In genomic region chr10:116301258-116301657, GRCm38 (mm10) we compare ENCODE assay signal across 8 mouse cellular contexts. TPM values are rescaled to one million over a fixed set of nuclear protein-coding genes. Genes with fewer than 3 reads are reported as not detected.
DNase-seq lines count a peak whose midpoint lies in the region; ATAC-seq and TF ChIP-seq lines count a peak whose summit lies in the region.

No protein-coding gene starts in this region.

- ATAC-seq in hindbrain, embryonic 16.5 days, result peak; percentile 76; the same call in 1 of the 2 replicates
- no peak for ATAC-seq in liver, embryonic 12.5 days
- ATAC-seq in neural tube, embryonic 12.5 days (ENCODE audit: low FRiP score, low read depth), result peak; percentile 75
- no peak for ATAC-seq in erythroid progenitor cell, adult 5-6 weeks (replicated peaks; ENCODE audit: low FRiP score, poor library complexity, severe bottlenecking)

- no peak overlapping the region for H3K27ac ChIP-seq in ES-Bruce4 (ENCODE audit: insufficient read depth, low read length)
- H3K27ac ChIP-seq in hindbrain, embryonic 16.5 days (ENCODE audit: low read depth, low read length), result no peak overlapping the region
- no peak overlapping the region for H3K27ac ChIP-seq in liver, embryonic 12.5 days
- H3K27ac ChIP-seq in neural tube, embryonic 12.5 days, result no peak overlapping the region

- no peaks in the 10 kb centered on the region for H3K36me3 ChIP-seq in ES-Bruce4 (ENCODE audit: control insufficient read depth, insufficient read depth, low read length, poor library complexity, severe bottlenecking)
- H3K36me3 ChIP-seq in hindbrain, embryonic 16.5 days (ENCODE audit: control insufficient read depth, insufficient read depth, low read length), result no peaks in the 10 kb centered on the region
- H3K36me3 ChIP-seq in liver, embryonic 12.5 days, result no peaks in the 10 kb centered on the region
- no peaks in the 10 kb centered on the region for H3K36me3 ChIP-seq in neural tube, embryonic 12.5 days

- H3K27me3 ChIP-seq in ES-Bruce4 (ENCODE audit: control insufficient read depth, insufficient read depth, low read length, poor library complexity, severe bottlenecking), result peaks cover 11% of the 10 kb centered on the region
- no peaks in the 10 kb centered on the region for H3K27me3 ChIP-seq in hindbrain, embryonic 16.5 days (replicated peaks; ENCODE audit: control insufficient read depth, insufficient read depth, low read length)
- H3K27me3 ChIP-seq in liver, embryonic 12.5 days (replicated peaks), result peaks cover 47% of the 10 kb centered on the region
- H3K27me3 ChIP-seq in neural tube, embryonic 12.5 days (replicated peaks), result peaks cover 20% of the 10 kb centered on the region

- H3K9me3 ChIP-seq in ES-Bruce4 (replicated peaks; ENCODE audit: control insufficient read depth, insufficient read depth, low read length, poor library complexity, severe bottlenecking), result no peaks in the 10 kb centered on the region
- H3K9me3 ChIP-seq in hindbrain, embryonic 16.5 days (ENCODE audit: control insufficient read depth, low read length), result no peaks in the 10 kb centered on the region
- H3K9me3 ChIP-seq in liver, embryonic 12.5 days (replicated peaks), result no peaks in the 10 kb centered on the region
- H3K9me3 ChIP-seq in neural tube, embryonic 12.5 days, result no peaks in the 10 kb centered on the region

- no peaks in the 10 kb centered on the region for H3K4me1 ChIP-seq in ES-Bruce4 (ENCODE audit: control insufficient read depth, insufficient read depth, low read length)
- peaks cover 8% of the 10 kb centered on the region for H3K4me1 ChIP-seq in hindbrain, embryonic 16.5 days (ENCODE audit: control insufficient read depth, insufficient read depth, low read depth, low read length)
- H3K4me1 ChIP-seq in liver, embryonic 12.5 days, result 0 out of 2 replicates have a peak, but pooled peaks cover 3% of the 10 kb centered on the region
- peaks cover 10% of the 10 kb centered on the region for H3K4me1 ChIP-seq in neural tube, embryonic 12.5 days

- H3K9ac ChIP-seq in ES-Bruce4 (ENCODE audit: low read depth, poor library complexity, severe bottlenecking), result 0 out of 2 replicates have a peak overlapping the region, but pooled peaks have one; percentile 23
- peak overlapping the region; percentile 67 for H3K9ac ChIP-seq in hindbrain, embryonic 16.5 days (ENCODE audit: low read depth, low read length)
- H3K9ac ChIP-seq in liver, embryonic 12.5 days, result no peak overlapping the region; the same call in 1 of the 2 replicates
- H3K9ac ChIP-seq in neural tube, embryonic 12.5 days, result peak overlapping the region; percentile 40

- intact Hi-C loops in gastrocnemius, postnatal 14 days (cut with DNase I; ENCODE audit: low total_unique reads), result no loop called here
- intact Hi-C loops in left cerebral cortex, postnatal 36 days (cut with DNase I), result no loop called here

- DNase-seq in adrenal gland, postnatal 14 days, result peak; percentile 67
- DNase-seq in gastrocnemius, postnatal 14 days, result peak; percentile 26
- DNase-seq in left cerebral cortex, postnatal 36 days (ENCODE audit: low spot score in 2 of 2), result no peak

- TF ChIP-seq POLR2A in ES-Bruce4 (IDR thresholded peaks at IDR 0.05; ENCODE audit: insufficient read depth, low read length), result no peak

- 0% methylated on average over 36 of the region's 36 CpGs for WGBS in hindbrain, embryonic 16.5 days
- 2% methylated on average over 36 of the region's 36 CpGs for WGBS in liver, embryonic 12.5 days (ENCODE audit: insufficient replicate concordance)
- 2% methylated on average over 36 of the region's 36 CpGs for WGBS in neural tube, embryonic 12.5 days

- no peak for TF ChIP-seq CTCF in ES-Bruce4 (IDR thresholded peaks at IDR 0.05; ENCODE audit: low read depth, low read length)

- TF ChIP-seq EP300 in ES-Bruce4 (IDR thresholded peaks at IDR 0.05; ENCODE audit: insufficient read depth, low read depth, low read length), result no peak

- peak overlapping the region; percentile 95 for H3K4me2 ChIP-seq in hindbrain, embryonic 16.5 days (ENCODE audit: low read length)
- peak overlapping the region; percentile 60 for H3K4me2 ChIP-seq in liver, embryonic 12.5 days
- H3K4me2 ChIP-seq in neural tube, embryonic 12.5 days (replicated peaks), result peak overlapping the region; percentile 97

- H3K4me3 ChIP-seq in ES-Bruce4 (ENCODE audit: low read depth, low read length), result peak overlapping the region; percentile 35
- H3K4me3 ChIP-seq in hindbrain, embryonic 16.5 days (ENCODE audit: low read length), result peak overlapping the region; percentile 55
- H3K4me3 ChIP-seq in liver, embryonic 12.5 days, result peak overlapping the region; percentile 42
- H3K4me3 ChIP-seq in neural tube, embryonic 12.5 days, result peak overlapping the region; percentile 46

RNA-seq across cellular contexts. Expression of gene Ptprb, which starts 25.9 kb away (rescaled TPM):
- 0.30 and 0.37 TPM in 2 replicates for polyA plus RNA-seq in ES-Bruce4 (2011; ENCODE audit: insufficient read depth, insufficient read length, low read depth, missing spikeins)
- 62.5 and 64.6 TPM in 2 replicates for total RNA-seq in adrenal gland, postnatal 14 days (2021)
- total RNA-seq in gastrocnemius, postnatal 14 days (2021), result 10 to 100 TPM; 38.6 to 50.3 TPM
- polyA plus RNA-seq in hindbrain, embryonic 16.5 days (2015; fragmentation: Nextera tagmentation; extraction: Ambion mirVana), result 3.4 and 4.0 TPM in 2 replicates
- polyA plus RNA-seq in liver, embryonic 12.5 days (2016; fragmentation: Nextera tagmentation; extraction: Ambion mirVana), result 2.2 and 2.4 TPM in 2 replicates
- polyA plus RNA-seq in neural tube, embryonic 12.5 days (2016; fragmentation: Nextera tagmentation; extraction: Ambion mirVana), result 3.8 and 4.3 TPM in 2 replicates
- not detected in 2 replicates for total RNA-seq in erythroid progenitor cell, adult 5-6 weeks (2015; ENCODE audit: low replicate concordance)
- total RNA-seq in erythroid progenitor cell, adult 5-6 weeks (2017; ENCODE audit: low replicate concordance), result not detected in 2 replicates
- 10 to 100 TPM; 17.5 to 20.6 TPM for total RNA-seq in left cerebral cortex, postnatal 36 days (2021)

Comparison
In these comparisons a context has a peak if more than half of its experiments do, and no peak if none do; other contexts are left out.
1. DNase-seq: peak in adrenal gland, postnatal 14 days (single experiment) and gastrocnemius, postnatal 14 days (single experiment); none in left cerebral cortex, postnatal 36 days (0 of 2).
2. ATAC-seq: peak in hindbrain, embryonic 16.5 days (single experiment) and neural tube, embryonic 12.5 days (single experiment); none in liver, embryonic 12.5 days (single experiment) and erythroid progenitor cell, adult 5-6 weeks (single experiment).
3. RNA of gene Ptprb, which starts 25.9 kb away (total RNA-seq): 62.5 to 64.6 TPM in adrenal gland, postnatal 14 days, 38.6 to 50.3 TPM in gastrocnemius, postnatal 14 days and 17.5 to 20.6 TPM in left cerebral cortex, postnatal 36 days; not detected in erythroid progenitor cell, adult 5-6 weeks; every median in the first group is over 10 times any median in the second.
4. Peak in every context shown above with its lines, with median percentiles within 50 percentile points of each other: H3K4me3 ChIP-seq and H3K4me2 ChIP-seq.